Mouse (Mus musculus) heart, embryonic 11.5 days (tissue): ENCODE measurements at regions not wholly inside any gene's neighbourhood (a gene's known extent, or its start where the extent isn't known, plus 50 kb on each side); places are given as distances from the start of the nearest gene placed in this dataset.

Experiments
- ATAC-seq: fragments of 200-750 bp; cut with Nextera tagmentation; replicated peaks from 2 replicates; pipeline ENCODE4 v1.8.0; 2017; ENCODE audit warnings: moderate library complexity; ENCODE audit not compliant: insufficient number of reproducible peaks, low FRiP score, low TSS enrichment
- H3K27ac ChIP-seq: fragments of 300-500 bp; sonication (generic); 2 replicates; pipeline ENCODE4 v1.5.1; 2014; ENCODE audit warnings: mild to moderate bottlenecking, low read depth, low read length
- H3K27me3 ChIP-seq: fragments of 300-500 bp; sonication (generic); 2 replicates; pipeline ENCODE4 v1.6.1; 2014; ENCODE audit warnings: mild to moderate bottlenecking, low read length, mixed read lengths; ENCODE audit not compliant: control insufficient read depth, insufficient read depth
- H3K36me3 ChIP-seq: fragments of 300-500 bp; sonication (generic); 2 replicates; pipeline ENCODE4 v1.6.1; 2014; ENCODE audit warnings: mild to moderate bottlenecking, low read length, moderate library complexity, mixed read lengths; ENCODE audit not compliant: control insufficient read depth, insufficient read depth
- H3K4me1 ChIP-seq: fragments of 300-500 bp; sonication (generic); 2 replicates; pipeline ENCODE4 v1.6.1; 2014; ENCODE audit warnings: low read length; ENCODE audit not compliant: control insufficient read depth, insufficient read depth
- H3K4me2 ChIP-seq: fragments of 300-500 bp; sonication (generic); 2 replicates; pipeline ENCODE4 v1.6.1; 2014; ENCODE audit warnings: mild to moderate bottlenecking, moderate library complexity
- H3K4me3 ChIP-seq: fragments of 300-500 bp; sonication (generic); 2 replicates; pipeline ENCODE4 v1.5.1; 2014; ENCODE audit warnings: low read depth, low read length
- H3K9ac ChIP-seq: fragments of 300-500 bp; sonication (generic); 2 replicates; pipeline ENCODE4 v1.6.1; 2014; ENCODE audit warnings: mild to moderate bottlenecking, low read depth, low read length, moderate library complexity
- H3K9me3 ChIP-seq: fragments of 300-500 bp; sonication (generic); replicated peaks from 2 replicates; pipeline ENCODE4 v1.6.1; 2016; ENCODE audit warnings: low read length; ENCODE audit not compliant: control insufficient read depth
- WGBS: fragments of 180-500 bp; shearing (Covaris S2); extraction: QIAGEN DNeasy Blood & Tissue Kit; methylation state at CpG from one replicate; pipeline ENCODE4 v1.1.7; 2014; ENCODE audit not compliant: insufficient replicate concordance; 5-methylcytosine and 5-hydroxymethylcytosine counted together

DNA sequence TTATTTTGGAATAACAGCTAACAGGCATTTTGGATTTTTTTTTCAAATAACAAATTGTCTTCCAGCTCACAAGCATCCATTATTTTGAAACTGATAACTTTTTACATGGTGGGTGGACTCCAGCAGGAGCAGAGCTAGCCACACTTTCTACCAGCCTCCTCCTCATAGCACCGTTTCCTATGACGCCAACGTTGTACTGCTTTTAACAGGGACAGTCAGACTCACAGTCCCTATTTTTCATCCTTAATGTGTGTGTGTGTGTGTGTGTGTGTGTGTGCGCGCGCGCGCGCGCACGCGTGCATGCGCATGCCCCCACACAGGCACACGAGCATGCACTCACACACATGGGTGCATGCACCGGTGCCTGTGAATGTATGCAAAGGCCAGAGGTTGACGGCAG is 70.5 kb upstream of the S1pr3 start:
- Histone ChIP-seq H3K9me3 (no peaks in the 10 kb centered on the region), H3K4me2 (no peak overlapping the region), H3K4me3 (no peak overlapping the region), H3K9ac (no peak overlapping the region), H3K4me1 (no peaks in the 10 kb centered on the region), H3K27ac (no peak overlapping the region), H3K27me3 (no peaks in the 10 kb centered on the region), H3K36me3 (no peaks in the 10 kb centered on the region)
- 90% methylated on average over 16 of the region's 16 CpGs for WGBS
- no peak for ATAC-seq

- H3K27ac ChIP-seq: no peak overlapping the region
- H3K4me2 ChIP-seq: no peak overlapping the region
- no peak overlapping the region for H3K4me3 ChIP-seq
- H3K9ac ChIP-seq: no peak overlapping the region
- no peaks in the 10 kb centered on the region for H3K27me3 ChIP-seq
- no peak for ATAC-seq
- no peaks in the 10 kb centered on the region for H3K36me3 ChIP-seq
- no peaks in the 10 kb centered on the region for H3K9me3 ChIP-seq
- 87% methylated on average over 4 of the region's 4 CpGs for WGBS
- no peaks in the 10 kb centered on the region for H3K4me1 ChIP-seq
Measured at GRCm38 (mm10) chr13:51345321-51345720, 63.1 kb upstream of the S1pr3 start.

DNA sequence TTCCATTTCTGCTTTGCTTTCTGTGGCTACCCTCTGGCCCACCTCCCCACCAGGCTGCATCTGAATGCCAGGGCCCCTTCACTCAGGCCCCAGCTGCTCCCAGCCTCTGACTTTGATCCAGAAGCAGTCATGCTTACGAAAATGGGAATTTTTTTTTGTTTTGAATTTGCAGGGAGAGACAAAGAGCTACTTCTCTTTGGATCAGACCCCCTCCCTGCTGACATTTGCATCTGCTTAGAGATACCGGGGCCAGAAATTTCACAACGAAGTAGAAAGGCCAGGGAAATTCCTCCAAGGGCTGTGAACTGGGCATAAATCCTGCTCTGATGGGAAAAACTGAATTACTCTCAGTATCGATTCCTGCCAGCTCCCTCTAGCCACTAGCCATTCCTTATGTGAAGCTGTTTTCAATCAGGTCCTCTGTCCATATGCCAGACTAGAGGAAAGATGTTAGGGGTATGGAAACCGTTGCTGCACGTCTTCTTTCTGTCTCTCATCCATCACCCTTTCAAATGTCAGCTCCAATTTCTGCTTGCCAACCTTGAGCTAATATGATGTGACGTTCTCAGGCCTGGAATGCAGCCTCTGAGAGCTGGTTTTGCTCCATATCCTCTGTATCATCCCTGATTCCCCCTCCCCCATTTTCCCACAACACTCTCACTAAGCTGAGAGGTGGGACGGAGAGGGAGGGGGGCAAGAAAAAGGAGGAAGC is 62.4 kb upstream of the S1pr3 start:
- H3K27me3 ChIP-seq: no peaks in the 10 kb centered on the region
- no peak overlapping the region for H3K27ac ChIP-seq
- H3K4me1 ChIP-seq: no peaks in the 10 kb centered on the region
- no peaks in the 10 kb centered on the region for H3K36me3 ChIP-seq
- no peak overlapping the region for H3K4me3 ChIP-seq
- WGBS: 44% methylated on average over 8 of the region's 8 CpGs
- no peak overlapping the region for H3K4me2 ChIP-seq
- no peaks in the 10 kb centered on the region for H3K9me3 ChIP-seq
- H3K9ac ChIP-seq: no peak overlapping the region
- ATAC-seq: no peak

DNA sequence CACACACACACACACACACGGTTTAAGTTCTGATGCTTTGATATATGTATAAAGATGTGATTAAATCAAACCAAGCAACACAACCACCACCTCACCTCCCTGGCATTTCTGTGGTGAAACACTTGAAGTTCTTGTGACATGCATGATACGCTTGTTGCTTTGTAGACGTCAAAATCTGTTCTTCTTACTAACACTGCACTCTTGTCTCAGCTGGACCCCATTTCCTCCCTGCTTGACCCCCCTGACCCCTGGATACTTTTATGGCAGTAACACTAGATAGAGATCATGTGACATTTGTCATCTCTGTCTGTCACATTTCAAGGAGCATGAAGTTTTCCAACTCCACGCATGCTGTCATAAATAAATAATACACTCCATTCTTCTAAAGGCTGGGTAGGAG is 59.7 kb upstream of the S1pr3 start:
- Histone ChIP-seq H3K4me3 (no peak overlapping the region), H3K9ac (no peak overlapping the region), H3K4me1 (no peaks in the 10 kb centered on the region), H3K9me3 (no peaks in the 10 kb centered on the region), H3K27me3 (no peaks in the 10 kb centered on the region), H3K4me2 (no peak overlapping the region), H3K36me3 (no peaks in the 10 kb centered on the region), H3K27ac (no peak overlapping the region)
- ATAC-seq: no peak
- WGBS: 60% methylated on average over 4 of the region's 4 CpGs

DNA sequence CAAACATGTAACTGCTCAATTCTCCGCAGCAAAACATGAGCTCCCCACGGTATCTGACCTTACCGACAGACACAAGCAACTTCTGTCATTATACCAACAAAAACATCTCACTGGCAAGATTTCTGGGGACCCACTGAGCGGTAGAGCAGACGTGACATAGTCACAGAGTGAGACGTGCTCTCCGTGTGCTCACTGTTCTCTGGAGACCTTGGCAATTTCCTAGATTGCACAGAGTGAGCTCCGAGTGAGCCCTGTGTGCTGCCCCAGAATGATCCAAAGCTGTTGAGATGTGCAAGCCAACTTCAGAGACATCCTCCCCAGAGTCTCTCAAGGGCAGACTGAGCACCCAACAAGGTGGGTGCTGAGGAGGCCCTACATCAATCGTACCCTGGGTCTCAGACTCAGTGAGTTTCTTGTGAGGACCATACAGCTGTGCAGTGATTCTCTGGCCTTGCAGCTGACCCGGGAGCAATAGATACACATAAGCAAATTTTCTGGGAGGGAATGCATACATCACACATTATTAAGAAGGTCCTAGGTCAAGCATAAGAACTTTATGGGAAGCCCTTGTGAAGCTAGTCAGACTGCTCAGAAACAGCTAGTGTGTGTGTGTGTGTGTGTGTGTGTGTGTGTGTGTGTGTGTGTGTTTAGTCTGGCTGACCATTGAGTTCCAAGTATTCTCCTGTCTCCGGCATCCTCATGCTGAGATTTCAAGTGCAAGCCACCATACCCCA is 58.5 kb upstream of the S1pr3 start:
- no peaks in the 10 kb centered on the region for H3K9me3 ChIP-seq
- ATAC-seq: no peak
- no peak overlapping the region for H3K27ac ChIP-seq
- WGBS: 75% methylated on average over 11 of the region's 11 CpGs
- H3K4me2 ChIP-seq: no peak overlapping the region
- H3K9ac ChIP-seq: no peak overlapping the region
- H3K27me3 ChIP-seq: no peaks in the 10 kb centered on the region
- H3K4me1 ChIP-seq: no peaks in the 10 kb centered on the region
- no peaks in the 10 kb centered on the region for H3K36me3 ChIP-seq
- no peak overlapping the region for H3K4me3 ChIP-seq

- ATAC-seq: no peak
- Histone ChIP-seq H3K9ac (no peak overlapping the region), H3K4me2 (no peak overlapping the region), H3K4me1 (no peaks in the 10 kb centered on the region), H3K4me3 (no peak overlapping the region), H3K27me3 (no peaks in the 10 kb centered on the region), H3K36me3 (no peaks in the 10 kb centered on the region), H3K27ac (no peak overlapping the region), H3K9me3 (no peaks in the 10 kb centered on the region)
- WGBS: 81% methylated on average over 4 of the region's 4 CpGs
Measured at GRCm38 (mm10) chr13:51352874-51353273, 55.6 kb upstream of the S1pr3 start.

DNA sequence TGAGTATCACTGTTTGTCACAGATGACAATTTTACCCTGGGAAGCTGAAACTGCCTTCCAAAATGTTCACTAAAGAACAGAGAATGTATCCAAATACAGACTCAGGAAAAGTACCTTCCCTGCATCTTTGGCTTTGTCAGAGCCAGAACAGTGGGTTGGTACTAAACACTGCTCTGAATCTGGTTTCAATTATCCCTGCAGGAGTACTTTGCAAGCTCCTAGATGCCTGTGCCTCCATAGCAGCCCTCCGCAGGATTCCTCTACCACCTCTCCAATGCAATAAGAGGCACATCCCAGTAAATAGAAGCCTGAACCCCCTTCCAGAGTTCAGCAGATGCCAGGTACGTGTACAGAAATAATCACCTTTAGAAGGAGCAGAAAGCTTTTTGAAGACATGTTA is 52.9 kb upstream of the S1pr3 start:
- Histone ChIP-seq H3K4me2 (no peak overlapping the region), H3K9ac (no peak overlapping the region), H3K27ac (no peak overlapping the region), H3K4me1 (no peaks in the 10 kb centered on the region), H3K4me3 (no peak overlapping the region), H3K36me3 (no peaks in the 10 kb centered on the region), H3K27me3 (no peaks in the 10 kb centered on the region), H3K9me3 (no peaks in the 10 kb centered on the region)
- 66% methylated on average over 2 of the region's 2 CpGs for WGBS
- ATAC-seq: no peak
